Mouse (Mus musculus): ENCODE measurements around the gene Ak5. TPM values are rescaled to one million over a fixed set of nuclear protein-coding genes. Genes with fewer than 3 reads are reported as not detected.
A peak's percentile ranks its signal among the peaks of the same experiment; 100 is the strongest.

The Ak5 gene
- total RNA-seq, 2 experiments from 2014 or later, result 139 to 148 TPM

DNA sequence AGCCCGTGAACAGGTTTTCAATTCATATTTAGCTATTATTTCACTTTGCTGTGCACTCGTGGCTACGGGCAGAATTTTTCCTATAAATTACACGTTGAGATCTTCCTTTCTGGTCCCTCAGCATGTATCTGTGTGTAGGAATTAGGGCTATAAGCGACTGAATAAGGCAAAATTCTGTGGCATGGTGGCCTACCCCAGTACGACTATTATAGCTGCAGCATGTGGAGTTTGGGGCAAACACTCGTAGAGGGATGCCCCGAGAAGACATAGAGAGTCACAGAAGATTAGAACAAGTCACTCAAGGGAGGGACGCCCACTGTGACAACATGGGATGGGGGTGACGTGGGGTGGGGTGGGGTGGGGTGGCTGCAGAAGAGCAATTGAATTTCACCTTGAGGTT, 110.1 kb downstream of the Ak5 start:
- Histone ChIP-seq H3K27ac (no peak overlapping the region), H3K4me3 (no peak overlapping the region)
- TF ChIP-seq CTCF (IDR thresholded peaks at IDR 0.05), result no peak
- intact Hi-C loops (cut with DNase I), result no loop called here
- DNase-seq (ENCODE audit: extremely low spot score in 1 of 2, low spot score in 2 of 2), result no peak

DNA sequence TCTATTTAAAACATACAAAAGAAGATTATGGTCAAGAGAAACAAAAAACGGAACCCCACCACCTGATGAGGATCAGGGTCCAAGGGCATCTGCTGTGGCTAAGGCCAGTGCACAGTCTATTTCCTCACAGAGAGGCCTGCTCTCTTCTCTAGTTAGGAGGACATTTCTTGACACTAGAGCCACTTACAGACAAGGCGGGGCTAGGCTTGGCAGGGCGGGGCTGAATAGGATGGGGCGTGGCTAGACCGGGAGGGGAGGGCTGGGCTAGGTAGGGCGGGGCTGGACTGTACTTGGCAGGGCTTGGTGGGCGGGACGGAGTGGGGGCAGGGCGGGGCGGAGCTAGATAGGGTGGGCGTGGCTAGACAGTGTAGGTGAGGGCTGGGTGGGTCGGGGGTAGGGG, 110.5 kb downstream of the Ak5 start:
- Histone ChIP-seq H3K27ac (no peak overlapping the region), H3K4me3 (no peak overlapping the region)
- no peak for TF ChIP-seq CTCF (IDR thresholded peaks at IDR 0.05)
- intact Hi-C loops (cut with DNase I), result no loop called here
- no peak for DNase-seq (ENCODE audit: extremely low spot score in 1 of 2, low spot score in 2 of 2)

DNA sequence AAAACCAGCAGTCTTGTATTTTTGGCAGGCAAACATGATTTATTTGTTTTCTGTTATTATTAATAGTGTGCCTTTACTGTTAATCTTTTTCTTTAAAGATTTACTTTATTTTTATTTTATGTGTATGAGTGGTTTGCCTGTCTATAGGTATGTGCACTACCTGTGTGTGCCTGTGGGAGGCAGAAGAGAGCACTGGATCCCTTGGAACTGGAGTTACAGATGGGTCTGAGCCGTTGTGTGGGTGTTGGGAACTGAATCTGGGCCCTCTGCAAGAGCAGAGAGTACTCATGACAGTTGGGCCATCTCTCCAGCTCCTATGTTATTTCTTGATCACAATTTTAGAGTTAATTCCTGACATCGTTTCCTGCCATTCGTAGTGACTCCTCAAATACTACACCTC, 111.2 kb downstream of the Ak5 start:
- DNase-seq (ENCODE audit: extremely low spot score in 1 of 2, low spot score in 2 of 2), result no peak
- TF ChIP-seq CTCF (IDR thresholded peaks at IDR 0.05), result peak; percentile 44
- intact Hi-C loops (cut with DNase I), result no loop called here
- Histone ChIP-seq H3K4me3 (no peak overlapping the region), H3K27ac (no peak overlapping the region; the same call in 1 of the 2 replicates)

DNA sequence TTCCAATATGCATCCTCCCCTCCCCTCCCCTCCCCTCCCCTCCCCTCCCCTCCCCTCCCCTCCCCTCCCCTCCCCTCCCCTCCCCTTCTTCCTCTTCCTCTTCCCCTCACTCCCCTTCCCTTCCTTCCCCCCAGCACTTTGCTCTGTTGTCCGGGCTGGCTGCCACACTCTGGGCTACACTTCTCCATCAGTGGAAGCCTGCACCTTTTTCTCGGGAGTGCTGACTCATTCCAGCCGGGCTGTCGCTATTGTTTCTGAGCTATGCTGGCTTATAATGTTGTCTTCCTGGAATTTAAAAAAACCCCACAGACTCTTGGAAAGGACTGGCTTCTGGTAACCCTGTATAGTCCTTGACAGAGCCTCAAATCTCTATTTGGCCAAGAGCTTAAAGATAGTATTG, 111.7 kb downstream of the Ak5 start:
- DNase-seq (ENCODE audit: extremely low spot score in 1 of 2, low spot score in 2 of 2), result no peak
- Histone ChIP-seq H3K4me3 (no peak overlapping the region), H3K27ac (peak overlapping the region; percentile 53; the same call in 1 of the 2 replicates)
- TF ChIP-seq CTCF (IDR thresholded peaks at IDR 0.05), result no peak
- intact Hi-C loops (cut with DNase I), result no loop called here

DNA sequence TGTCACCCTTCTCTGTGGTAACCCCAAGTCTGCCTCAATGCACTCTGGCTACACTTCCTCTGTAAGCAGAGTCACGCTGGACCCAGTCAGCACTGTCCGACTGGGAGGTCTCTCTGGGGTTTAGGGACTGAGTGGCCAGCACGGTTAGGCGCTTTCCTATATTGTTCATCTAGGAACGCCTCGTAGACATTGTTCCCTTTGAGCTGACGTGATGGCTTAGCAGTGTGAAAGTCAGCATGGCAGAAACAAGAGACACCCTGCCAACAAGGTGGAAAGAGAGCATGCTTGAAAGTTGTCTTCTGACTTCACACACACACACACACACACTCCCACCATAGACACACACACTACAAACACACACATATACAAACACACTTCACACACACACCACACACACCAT, 112.9 kb downstream of the Ak5 start:
- no peak for DNase-seq (ENCODE audit: extremely low spot score in 1 of 2, low spot score in 2 of 2)
- no peak overlapping the region for H3K27ac ChIP-seq
- no peak for TF ChIP-seq CTCF (IDR thresholded peaks at IDR 0.05)
- intact Hi-C loops (cut with DNase I), result no loop called here
- H3K4me3 ChIP-seq, result no peak overlapping the region

DNA sequence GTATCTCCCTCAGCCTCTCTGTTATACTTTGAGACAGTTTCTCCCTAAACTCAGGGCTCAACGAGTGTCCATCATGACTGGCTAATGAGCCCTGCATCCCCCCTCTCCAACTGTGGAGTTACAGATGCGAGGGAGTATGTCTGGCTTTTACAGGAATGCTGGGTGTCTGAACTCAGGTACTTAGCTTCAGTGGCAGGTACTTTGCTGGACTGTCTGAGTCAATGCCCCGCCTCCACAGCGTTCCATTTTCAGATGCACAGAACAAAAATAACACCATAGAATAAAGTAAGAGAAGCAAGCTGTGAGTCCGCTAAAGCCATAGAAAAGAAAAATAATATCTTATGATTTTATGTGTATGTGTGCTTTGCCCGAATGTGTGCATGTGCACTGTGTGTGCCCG, 113.8 kb downstream of the Ak5 start:
- peak in 1 of 2 experiments; percentile 46 for DNase-seq (ENCODE audit: extremely low spot score in 1 of 2, low spot score in 2 of 2)
- Histone ChIP-seq H3K27ac (peak overlapping the region; percentile 36; the same call in 1 of the 2 replicates), H3K4me3 (no peak overlapping the region)
- intact Hi-C loops (cut with DNase I), result no loop called here
- TF ChIP-seq CTCF (IDR thresholded peaks at IDR 0.05), result no peak

DNA sequence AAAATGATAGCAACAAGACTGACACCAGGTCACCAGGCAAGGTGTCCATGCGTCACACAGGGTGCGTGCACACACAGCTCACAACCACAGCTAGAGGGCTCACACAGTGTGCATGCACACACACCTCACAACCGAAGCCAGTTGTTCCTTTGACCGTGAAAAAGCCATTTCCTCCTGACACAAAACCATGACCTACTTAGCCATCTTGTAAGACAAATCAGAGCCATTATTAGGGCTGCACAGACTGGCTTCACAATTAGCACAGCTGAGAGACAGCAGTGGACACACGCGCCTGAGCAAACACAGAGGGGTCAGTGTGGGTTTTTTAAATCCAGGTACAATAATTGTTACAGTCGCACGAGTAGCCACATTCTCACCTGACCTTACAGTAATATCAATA, 115.5 kb downstream of the Ak5 start:
- intact Hi-C loops (cut with DNase I), result no loop called here
- no peak for TF ChIP-seq CTCF (IDR thresholded peaks at IDR 0.05)
- no peak overlapping the region for H3K4me3 ChIP-seq
- no peak overlapping the region for H3K27ac ChIP-seq
- no peak for DNase-seq (ENCODE audit: extremely low spot score in 1 of 2, low spot score in 2 of 2)

DNA sequence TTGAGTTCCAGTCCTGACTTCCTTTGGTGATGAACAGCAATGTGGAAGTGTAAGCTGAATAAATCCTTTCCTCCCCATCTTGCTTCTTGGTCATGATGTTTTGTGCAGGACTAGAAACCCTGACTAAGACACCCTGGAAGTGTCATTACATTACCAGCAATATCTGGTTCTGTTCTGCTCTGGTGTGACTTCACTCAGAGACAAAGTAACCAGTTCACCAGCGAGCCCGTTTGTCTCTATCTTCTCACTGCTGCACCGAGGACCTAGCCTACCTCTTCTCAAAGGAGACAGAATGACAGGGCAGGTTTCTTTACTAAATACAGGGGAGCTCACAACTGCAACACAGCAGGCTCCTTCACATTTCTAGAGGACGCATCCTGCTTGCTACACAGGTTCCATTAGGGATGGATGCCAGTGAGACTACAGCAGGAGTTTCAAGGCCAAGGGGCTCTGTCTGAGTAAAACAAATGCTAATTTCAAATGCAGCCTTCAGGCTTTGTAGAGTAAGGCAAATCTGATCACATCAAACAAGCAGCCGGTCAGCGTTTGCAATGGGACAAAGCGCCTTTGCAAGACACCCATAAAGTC, 117.5 kb downstream of the Ak5 start:
- no peak overlapping the region for H3K4me3 ChIP-seq
- no peak for TF ChIP-seq CTCF (IDR thresholded peaks at IDR 0.05)
- no peak for DNase-seq (ENCODE audit: extremely low spot score in 1 of 2, low spot score in 2 of 2)
- H3K27ac ChIP-seq, result no peak overlapping the region
- intact Hi-C loops (cut with DNase I), result no loop called here

DNA sequence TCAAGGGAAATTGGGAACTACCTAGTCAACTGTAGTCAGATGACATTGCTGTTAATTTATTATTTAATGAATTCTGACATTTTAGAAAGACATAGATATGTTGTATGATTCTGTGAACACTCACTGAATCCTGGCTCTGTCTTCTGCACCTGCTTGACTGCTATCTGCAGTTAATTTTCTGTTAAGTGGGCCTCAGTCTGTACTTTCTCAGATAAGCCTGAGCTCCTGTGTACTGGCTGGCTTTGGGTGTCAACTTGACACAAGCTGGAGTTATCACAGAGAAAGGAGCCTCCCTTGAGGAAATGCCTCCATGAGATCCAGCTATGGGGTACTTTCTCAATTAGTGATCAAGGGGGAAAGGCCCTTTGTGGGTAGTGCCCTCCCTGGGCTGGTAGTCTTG, 118.1 kb downstream of the Ak5 start:
- no peak for DNase-seq (ENCODE audit: extremely low spot score in 1 of 2, low spot score in 2 of 2)
- no peak overlapping the region for H3K4me3 ChIP-seq
- TF ChIP-seq CTCF (IDR thresholded peaks at IDR 0.05), result no peak
- H3K27ac ChIP-seq, result no peak overlapping the region
- intact Hi-C loops (cut with DNase I), result no loop called here

DNA sequence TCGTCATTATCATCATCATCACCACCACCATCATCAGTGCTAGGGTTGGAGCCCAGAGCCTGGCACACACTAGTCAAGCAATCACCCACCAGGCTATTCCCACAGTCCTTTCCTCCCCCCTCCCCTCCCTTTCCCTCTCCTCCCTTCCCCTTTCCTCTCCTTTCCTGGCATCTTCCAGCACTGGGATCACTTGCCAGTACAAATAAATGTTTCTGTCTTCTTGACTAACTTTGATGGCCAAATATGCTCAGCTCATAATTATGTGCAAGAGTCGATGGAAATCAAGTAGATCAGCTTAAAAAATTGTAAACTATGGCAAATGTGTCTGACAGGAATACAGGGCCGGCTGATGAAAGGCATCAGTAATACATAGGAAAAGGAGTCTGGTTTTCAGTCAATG, 123.2 kb downstream of the Ak5 start:
- Histone ChIP-seq H3K4me3 (no peak overlapping the region), H3K27ac (no peak overlapping the region)
- no peak for DNase-seq (ENCODE audit: extremely low spot score in 1 of 2, low spot score in 2 of 2)
- TF ChIP-seq CTCF (IDR thresholded peaks at IDR 0.05), result no peak
- intact Hi-C loops (cut with DNase I), result no loop called here

DNA sequence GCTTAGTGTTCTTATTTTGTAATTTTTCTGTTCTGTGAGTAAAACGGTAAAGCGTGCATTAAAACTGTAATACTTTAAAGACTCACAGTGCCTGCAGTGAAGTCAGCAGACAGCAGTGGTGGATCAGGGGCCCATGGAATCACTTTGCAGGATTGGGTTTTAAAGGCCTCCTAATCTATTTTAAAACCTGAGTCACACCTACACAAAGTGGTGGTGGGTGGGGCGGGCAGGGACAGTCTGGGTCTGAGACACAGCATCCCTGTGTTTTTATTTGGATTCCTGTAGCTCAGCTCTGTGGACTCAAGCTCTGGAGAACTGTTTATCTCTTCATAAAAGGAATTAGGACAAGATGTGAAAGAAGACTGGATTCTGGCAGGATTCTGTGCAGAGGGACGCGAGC, 125.9 kb downstream of the Ak5 start:
- DNase-seq (ENCODE audit: extremely low spot score in 1 of 2, low spot score in 2 of 2), result no peak
- H3K27ac ChIP-seq, result peak overlapping the region; percentile 40; the same call in 1 of the 2 replicates
- intact Hi-C loops (cut with DNase I), result no loop called here
- H3K4me3 ChIP-seq, result no peak overlapping the region
- no peak for TF ChIP-seq CTCF (IDR thresholded peaks at IDR 0.05)

DNA sequence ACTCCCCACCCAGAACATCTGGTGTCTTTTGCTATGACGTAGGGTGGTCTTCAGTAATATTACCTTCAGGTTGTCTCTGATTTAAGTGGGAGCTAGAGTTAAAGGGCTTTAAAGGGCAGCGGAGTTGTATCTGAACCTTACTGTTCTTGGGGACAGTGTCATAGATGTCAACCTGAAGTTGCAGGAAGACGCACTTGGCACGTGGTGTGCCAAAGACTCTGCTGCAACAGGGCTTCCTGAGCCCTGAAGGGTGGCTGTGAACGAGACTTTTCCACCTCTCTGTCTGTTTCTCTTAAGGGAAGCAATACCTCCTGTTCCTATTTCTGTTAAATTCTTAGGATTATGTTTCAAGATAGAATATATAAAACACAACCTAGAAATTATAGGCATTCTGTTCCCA, 137.8 kb downstream of the Ak5 start:
- intact Hi-C loops (cut with DNase I), result no loop called here
- DNase-seq (ENCODE audit: extremely low spot score in 1 of 2, low spot score in 2 of 2), result no peak

More for the DNA sequence above, 137.8 kb downstream of the Ak5 start:
- no peak for TF ChIP-seq CTCF (IDR thresholded peaks at IDR 0.05)
- Histone ChIP-seq H3K27ac (no peak overlapping the region), H3K4me3 (no peak overlapping the region)

Data from left cerebral cortex, adult 2 months (tissue).